Mouse (Mus musculus): ENCODE measurements around the gene Gm32742.
A peak's percentile ranks its signal among the peaks of the same experiment; 100 is the strongest.

Gene Gm32742

DNA sequence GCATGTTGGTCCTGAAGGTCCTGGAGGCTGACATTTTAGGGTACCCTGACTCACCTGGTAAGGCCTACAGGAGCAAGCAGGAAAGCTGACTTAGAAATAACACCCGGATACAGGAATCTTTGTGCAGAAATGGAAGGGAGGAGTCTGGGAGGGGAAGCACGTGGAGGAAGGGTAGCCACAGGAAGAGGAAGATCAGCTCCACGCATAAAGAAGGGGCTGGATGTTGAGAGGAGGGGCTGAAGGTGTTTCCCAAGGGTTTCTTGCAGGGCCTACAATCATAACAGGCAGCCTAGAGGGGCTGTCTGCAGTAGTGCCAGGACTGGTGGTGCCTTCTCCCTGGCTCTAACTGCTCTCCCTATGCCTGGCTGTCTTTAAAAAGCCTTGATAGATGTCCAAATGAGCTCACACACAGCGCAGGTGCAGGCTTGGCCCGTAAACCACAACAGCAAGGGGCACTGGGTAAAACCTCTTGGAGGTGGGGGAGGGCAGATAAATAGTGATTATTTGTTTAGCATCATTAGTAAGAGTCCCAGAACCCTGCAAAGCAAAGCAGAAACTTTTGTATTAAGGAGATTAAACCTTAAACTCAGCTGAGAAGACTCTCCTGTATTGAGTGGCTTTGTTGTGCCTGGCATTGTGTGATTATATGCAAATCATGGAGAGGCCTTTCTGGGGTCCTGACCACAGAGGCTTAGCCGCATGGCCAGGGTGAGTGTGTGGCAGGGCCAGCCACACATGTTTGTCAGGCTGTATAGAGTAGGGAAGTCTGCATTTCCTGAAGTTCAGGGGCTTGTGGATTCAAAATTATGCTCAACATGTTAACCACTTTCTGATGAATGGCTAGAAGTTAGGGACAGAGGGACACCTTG lies at the start of gene Gm32742:
Gene Gm32742 (minus strand): TSS at position 206 of the 869 bp plus-strand sequence.
- no peak for DNase-seq

DNA sequence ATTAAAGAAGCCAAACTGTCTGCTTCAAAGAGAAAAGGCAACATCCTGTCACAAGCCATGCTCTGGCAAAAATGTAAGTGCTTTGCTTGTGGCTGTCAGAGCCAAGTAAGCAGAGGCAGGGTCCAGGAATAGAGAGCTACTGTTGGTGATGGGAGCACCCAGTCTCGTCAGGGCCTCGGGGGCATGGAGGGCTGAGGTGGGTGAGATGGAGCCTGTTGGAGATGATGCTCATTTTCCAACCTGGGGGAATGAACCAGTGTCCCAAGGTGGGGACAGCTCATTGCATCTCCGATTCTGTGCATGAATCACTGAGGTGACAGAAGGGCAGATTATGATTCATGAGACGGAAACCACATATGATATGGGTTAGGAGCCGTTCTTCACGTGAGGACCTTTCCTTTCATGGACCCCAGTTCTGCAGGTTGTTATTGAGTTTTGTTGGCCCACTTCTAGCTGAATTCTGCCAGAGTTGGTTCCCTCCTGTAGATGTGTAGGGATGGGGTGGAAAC lies 48.5 kb upstream of the Gm32742 start:
- DNase-seq = no peak

DNA sequence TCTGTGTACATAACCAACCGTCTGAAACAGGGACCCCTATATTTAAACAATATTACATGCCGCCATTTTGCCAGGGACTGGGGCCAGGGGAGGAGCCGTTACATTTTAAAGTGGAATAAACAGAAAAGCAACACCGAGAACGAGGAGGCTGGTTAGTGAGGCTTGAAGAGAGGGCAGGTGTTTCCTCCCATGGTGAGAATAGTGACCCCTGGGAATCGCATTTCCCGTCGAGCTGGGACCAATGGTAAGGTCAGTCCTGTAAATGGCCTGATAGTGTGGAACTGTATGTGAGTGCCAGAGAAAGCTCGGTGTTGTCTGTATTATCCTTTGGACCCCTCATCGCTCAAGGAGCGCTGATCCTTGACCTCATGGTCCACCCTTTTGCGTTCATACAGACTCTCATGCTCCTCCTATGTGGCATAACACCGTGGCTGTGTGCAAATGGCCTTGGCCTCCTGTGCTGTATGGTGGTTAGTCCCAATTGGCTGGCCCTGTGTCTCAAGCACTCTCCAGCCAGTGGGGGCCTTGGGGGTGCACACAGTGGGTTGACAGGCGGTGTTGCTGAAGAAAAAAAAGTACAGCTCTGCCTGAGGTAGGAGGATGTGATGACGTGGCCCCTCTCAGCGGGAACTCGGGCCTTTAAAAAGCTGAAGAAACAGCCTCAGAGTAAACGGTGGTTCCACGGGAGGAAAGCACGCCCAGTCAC lies 47.9 kb upstream of the Gm32742 start, which contains the start of gene Pou2af1:
Gene Pou2af1 (plus strand): TSS at position 686 of the 706 bp plus-strand sequence.
- no peak for DNase-seq

DNA sequence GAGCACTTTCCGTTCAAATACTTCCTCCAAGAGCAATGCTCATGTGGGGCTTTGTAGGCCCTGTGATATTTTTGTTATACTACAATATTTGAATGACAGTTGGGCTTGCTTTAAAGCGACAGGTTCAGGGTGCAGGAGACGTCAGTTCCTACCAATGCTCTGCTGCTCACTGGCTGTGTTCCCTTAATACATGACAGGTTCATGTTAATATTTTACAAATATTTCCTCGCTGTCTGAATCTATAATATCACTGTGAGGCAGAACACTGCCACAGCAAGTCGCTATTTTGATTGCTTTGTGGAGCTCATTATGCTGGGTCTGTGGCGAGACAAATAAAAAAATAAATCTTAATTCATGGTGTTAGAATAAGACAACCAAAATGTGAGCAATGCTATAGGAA lies 45.9 kb upstream of the Gm32742 start:
- DNase-seq = no peak

DNA sequence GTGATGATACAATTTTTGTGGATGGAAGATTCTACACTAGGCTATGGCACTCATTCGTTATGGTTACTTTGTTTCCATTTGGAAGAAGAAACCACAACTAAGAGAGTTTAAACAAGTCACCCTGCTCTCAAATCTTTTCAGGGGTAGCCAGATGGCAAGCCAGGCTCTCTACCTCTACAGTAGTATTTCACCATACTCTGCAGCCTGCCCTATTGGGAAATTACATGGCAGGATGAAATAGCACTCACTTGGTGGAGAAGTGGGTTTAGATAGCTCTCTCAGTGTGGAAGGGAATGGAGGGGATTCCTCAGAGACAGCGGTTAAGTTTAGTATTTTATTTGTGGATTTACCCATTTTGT lies 43.6 kb upstream of the Gm32742 start:
- DNase-seq = no peak

DNA sequence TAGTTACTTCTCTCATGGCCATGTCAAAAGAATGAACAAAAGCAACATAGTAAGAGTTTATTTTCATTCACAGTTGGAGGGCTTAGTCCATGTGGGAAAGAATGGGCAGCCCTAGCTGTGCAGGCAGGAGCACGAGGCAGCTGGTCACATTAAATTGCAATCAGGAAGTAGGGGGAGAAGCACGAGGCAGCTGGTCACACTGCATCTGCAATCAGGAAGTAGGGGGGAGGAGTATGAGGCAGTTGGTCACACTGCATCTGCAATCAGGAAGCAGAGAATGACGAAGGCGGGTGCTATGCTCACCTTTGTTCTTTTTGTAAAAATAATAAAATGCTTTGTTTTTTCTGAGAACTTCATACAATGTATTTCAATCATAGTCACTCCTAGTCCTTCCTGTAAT lies 29.5 kb upstream of the Gm32742 start:
- no peak for DNase-seq

DNA sequence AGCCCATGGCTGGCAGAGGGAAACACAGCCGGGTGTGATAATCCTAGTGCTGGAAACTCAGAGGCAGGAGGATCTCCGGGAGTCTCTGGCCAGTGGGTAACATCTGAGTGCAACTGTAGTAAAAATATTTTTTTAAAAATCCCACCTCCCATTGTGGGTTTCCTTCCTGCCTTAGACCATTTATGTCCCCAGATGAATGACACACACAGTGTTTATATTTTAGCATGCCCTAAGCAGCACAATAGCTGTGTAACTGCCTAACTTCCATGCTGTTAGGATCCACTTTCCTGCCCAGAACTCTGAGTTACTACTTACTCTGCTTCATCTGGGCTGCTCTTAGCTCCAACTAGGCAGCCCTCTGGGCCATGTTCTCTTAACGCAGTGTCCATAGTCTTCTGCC lies 25.3 kb upstream of the Gm32742 start:
- DNase-seq = no peak

DNA sequence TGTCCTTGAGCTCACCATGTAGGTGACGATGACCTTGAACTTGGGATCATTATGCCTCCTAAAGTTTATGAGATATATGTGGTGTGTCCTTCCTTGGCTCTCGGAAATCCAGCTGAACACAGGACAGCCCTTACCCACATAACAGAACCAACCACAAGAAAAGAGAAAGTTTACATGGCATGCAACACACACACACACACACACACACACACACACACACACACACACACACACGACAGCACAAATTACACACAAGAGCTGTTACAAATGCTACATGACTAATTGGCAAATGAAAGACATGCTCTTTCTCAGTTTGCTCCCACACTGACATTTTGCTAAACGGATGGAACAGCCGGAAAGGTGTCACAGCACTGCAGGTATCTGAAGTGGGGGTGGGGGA lies 20.6 kb upstream of the Gm32742 start:
- DNase-seq = no peak

DNA sequence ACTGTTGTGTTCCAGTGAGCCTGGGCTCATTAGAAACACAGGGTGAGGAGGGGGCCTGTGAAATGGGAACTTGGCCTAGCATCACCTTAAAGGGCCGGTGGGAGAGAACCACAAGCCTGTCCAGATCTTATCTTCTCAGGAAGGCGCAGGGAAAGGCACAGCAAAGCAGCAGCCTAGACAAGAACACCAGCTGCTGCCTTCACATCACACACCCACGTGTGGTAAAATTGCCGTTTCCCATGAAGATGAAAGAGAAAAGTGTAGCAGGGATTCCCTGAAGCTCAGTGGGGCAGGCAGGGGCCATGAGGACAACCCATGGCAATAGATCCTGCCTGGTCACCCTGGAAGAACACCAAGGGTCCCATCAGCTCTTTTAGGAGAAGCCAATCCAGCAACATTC lies 20.1 kb upstream of the Gm32742 start:
- DNase-seq = no peak

DNA sequence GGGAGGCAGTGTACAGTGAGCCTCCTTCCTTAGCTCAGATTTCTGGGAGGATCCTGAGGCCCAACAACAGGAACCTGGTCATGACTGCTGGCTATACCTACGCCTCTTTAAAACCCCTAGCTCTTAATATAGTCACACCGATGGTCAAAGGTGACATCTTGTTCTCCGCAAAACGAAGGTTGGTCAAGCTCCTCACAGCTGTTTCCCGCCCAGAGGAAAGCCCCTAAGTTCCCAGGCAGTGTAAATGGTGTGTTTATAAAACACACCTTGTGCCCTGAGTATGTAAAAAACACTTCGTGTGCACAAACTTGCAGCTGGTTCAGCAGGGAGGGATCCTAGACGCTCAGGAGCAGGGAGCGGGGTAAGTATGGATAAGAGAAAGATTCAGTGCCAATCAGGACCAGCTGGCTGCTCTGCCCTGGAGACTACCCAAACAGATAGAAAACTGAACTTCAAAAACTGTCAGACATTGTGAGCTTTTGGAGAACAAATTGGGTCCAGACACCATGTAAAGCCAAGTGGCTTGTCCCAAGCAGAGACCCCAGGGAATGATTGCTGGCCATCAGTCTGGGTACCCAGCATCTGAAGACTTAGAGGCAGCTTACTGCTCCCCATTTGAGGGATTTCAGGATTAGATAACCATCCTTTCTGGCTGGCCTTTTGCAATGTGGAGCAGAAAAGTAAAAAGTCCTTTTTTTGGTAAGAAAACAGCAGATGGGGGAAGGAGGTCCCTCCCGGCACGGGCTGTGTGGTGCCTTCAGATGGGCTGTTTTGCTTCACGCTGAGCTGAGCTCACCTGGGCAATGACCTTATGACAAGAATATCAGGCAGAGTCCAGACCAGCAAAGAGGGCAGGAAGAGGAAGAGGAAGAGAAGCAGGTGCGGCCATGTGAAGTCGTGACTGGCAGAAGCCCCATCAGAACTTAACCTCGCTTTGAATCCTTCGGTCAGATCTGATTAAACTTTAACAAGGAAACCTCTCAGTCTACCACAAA lies 17.7 kb upstream of the Gm32742 start:
- DNase-seq = no peak

DNA sequence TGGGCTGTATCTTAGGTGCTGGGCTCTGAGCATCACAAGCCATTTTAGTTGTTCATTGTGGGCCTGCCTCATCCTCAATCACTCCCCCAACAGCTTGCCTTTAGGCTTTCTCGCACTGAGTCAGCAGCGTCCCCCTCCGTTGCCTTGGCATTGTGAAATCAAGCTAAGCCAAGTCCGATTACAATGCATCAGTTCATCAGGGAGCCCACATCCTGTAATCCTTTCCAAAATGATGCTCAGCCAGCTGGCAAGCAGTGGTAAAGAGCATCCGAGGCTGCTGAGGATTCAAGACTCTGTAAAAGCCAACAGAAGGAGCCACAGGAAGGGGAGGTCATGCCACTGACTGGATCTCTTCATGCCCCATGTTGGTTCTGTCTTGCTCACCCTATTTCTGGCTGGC lies 15.3 kb upstream of the Gm32742 start:
- DNase-seq = no peak

DNA sequence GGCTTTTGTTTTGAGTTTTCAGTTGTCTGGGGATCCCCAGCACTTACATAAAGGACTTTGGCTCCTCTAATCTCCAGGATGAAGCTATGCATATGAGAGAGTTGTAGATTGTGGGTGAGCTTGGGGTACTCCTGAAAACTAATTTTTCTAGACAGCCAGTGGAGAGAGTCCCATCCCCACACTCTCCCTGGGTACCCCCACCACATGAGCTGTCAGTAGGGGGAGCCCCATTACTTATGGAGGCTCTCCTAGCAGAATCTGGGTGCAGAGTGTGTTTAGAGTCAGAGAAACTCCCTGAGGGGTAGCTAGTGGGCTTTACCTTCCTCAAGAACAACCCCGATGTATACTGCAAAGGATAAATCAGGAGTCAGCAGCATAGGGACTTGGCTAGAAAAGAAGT lies 13.0 kb upstream of the Gm32742 start:
- no peak for DNase-seq

DNA sequence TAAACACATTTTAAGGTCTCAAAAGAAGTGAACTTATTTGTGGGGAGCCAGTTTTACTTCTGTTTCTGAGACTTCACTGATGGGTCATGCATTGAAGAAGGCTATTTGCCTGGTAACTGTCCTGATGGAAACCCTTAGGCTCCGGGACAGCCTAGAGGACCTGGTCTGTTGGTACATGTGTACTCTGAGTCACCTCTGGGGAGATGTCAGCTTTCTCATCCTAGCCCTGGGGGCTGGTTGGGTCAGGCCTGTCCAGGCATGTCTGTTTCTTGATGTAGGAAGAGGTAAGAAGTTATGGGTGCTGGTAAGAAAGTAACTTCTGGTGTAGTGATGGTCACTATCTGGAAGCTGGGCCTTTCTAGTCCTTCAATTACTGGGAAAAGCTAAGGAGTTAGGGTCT lies 10.4 kb upstream of the Gm32742 start:
- DNase-seq = no peak

DNA sequence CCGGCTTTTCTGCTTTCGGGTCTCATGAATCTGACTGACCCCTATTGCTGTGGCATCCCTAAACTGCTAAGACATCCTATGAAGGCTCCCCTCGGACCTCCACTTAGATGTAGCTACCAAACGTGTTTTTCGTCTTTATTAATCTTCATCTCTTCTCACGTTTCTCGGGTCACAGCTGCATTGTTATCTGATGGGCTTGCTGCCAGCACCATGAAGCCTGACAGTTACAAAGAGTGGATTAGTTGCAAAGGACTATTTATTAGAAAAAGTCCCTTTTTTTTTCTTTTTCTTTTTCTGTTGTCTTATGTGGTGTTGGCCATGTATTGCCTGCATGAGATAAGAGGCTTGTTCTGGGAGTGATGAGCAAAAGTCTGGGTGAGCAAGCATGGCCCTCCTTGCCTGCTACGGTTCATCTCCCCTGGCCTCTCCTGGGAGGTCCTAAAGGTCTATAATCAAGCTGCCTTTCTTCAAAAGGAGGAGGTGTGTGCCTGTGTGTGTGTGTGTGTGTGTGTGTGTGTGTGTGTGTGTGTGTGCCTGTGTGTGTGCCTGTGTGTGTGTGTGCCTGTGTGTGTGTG lies 9.7 kb upstream of the Gm32742 start:
- DNase-seq = no peak

DNA sequence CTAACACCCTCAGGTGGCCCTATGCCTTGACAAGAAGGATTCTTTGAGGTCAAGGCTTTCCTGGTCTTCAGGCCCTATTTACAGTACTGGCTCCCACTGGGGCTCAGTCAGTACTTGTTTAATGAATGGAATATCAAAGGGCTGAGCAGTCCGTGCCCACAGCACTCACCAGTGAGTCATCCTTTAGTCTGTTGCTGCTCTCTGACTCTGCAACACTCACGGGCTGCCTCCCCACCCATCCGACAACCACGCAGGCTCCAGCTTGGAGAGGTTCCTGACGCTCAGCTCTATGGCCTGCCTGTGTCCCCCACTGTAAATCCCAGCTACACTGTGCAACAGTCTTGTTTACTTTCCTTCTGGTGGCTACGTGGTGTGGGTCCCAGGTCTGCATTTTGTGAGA lies 5.0 kb upstream of the Gm32742 start:
- DNase-seq = no peak

DNA sequence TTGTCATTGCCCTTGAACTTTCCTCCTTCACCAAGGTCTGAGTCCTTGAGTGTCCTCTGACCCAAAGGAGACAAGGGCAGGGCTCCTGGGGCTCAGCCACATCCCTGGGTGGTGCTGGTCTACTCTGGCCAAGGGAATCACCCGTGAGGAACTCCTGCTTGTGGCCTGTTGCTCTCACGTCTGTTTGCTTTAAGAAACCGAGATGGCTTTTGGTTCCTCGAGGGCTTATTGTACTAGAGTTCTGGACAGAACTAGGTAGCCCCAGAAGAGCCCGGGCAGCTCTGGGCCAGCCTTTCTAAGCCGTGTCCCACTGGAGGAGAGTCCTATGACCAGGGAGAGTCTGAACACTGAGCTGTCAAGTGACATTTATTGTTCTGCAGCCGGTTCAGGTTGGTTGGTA lies 3.8 kb upstream of the Gm32742 start:
- no peak for DNase-seq

DNA sequence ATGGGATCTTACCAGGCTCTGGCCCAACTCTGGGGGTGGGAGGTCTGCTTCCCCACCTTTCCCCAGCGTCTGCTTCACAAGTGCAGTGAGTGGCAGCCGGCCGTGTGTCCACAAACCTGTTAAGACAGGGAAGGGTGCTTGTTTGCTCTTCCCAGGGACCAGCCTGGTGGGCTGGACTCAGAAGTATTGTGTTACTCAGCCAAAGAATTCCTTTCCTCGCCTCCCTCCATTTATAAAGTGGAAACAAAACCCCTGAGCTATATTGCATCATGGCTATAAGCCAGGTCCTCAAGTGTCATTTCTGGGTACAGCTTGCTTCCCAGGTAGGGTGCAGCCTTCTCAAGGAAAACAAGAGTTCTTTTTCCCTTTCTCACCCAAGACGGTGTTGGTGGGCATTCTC lies 3.4 kb upstream of the Gm32742 start:
- DNase-seq = no peak

DNA sequence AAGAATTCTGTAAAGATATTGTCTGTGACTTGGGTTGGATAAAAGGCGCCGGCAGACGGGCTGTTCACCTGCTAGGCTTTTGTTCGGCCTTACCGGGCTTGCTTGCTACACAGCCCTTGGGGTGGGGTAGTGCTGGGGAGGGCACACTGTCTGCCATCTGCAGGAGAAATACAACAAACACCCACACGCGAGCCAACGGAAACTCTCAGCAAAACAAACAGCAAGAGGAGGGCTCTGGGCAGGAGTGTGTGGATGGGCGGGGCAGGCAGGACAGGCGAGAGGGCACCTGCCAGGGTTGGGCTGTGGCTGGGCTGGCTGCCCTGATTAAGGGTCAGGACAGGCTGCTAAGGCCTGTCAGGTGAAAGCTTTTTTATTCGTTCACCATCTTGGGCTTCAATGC lies 2.6 kb upstream of the Gm32742 start:
- no peak for DNase-seq

DNA sequence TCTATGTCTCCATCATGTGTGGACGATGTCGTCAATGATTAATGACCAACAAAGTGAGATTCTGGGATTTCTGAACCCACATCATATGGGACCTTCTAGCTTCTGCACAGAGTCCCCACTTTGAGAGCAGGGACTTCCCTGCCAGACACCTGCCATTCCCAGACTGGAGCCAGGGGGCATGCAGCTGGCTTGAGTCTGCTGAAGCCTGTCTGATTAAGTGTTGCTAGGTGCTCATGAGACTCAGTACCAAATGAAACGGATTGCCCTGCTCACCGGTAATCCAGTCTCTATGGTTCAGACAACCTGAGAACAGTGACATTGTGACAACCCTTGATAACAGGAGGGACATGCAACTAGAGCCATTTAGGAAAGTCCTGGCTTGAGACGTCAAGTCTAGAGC lies 1.3 kb downstream of the Gm32742 start:
- no peak for DNase-seq

DNA sequence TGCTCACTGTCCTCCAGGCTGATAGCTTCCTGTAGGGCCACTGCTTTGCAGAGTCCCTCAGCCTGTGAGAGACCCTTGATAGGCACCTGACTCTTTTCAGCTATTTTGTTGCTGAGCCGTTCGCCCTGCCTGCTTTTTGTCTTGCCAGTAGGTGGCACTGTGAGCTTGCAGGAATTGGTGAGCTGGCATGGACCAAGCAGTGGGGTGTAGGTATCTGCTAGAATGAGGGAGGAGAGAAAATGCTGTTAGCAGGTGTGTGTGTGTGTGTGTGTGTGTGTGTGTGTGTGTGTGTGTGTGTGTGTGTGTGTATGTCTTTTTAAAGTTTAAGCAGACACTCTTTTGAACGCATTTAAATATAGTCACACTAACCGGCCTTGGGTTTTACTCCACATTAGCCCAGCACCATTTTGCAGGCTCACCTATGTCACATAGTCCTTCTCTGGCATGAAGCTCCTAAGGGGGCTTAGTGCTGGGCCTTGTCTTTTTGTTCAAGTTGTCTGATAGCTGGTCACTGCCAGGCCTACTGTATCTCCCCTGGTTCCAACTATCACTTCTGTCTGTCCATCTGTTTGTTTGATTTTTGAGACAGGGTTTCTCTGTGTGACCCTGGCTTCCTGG lies 3.4 kb downstream of the Gm32742 start:
- peak; percentile 63 for DNase-seq

DNA sequence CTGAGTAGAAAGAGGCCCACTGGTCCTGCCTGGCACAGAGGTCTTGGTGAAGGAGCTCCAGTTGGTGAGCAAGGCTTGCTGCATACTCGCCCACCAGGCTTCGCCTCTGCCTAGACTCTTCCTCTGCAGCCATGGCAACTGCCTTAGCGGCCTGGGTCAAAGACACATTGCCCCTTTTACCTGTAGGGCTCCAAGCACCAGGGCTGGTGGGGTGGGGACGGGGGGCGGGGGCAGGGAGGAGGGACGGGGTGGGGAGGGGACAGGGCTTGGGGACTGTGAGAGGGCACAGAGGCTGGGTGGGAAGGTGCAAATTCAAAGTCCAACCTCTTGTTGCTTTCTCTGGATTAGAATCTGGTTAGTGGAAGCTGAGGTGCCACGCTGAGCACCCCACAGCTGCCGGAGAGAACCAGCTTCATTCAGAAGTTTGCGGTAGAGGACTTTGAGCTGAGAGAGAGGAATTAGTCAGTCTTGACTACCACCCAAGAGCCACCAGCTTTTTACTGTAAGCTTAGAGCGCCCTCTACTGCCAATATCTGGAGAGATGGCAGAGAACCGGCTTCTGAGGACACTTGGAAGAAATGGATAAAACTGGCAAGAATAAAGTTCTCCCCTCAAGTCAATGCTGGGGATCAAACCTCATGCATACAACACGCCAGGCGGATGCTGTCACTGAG lies 13.1 kb downstream of the Gm32742 start:
- peak; percentile 59 for DNase-seq

DNA sequence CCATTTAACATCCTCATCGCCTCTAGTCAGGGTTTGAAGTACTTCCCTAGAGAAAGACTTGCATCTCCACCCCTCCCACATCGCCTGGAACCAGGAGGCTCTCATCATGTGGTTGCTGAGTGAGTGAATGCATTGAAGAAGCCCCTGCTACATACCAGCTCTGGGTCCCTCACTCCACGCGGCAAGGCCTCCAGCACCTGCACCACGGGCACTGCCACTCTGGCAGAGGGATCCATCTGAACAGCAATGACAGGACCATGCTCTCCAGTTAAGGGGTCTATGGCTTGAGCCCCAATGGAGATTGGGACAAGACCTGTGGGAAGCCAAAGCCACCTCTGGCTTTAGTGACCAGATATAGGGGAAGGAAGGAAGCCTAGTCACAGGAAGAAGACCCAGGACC lies 18.0 kb downstream of the Gm32742 start:
- DNase-seq = no peak

All from liver (tissue).